Mouse (Mus musculus): Measurements from ENCODE around the gene H2-M10.2.
"Not testable (repeated sequence)": the region's sequence is repeated elsewhere in the genome, so short reads cannot be mapped to it uniquely, and the experiment has no call there.

The H2-M10.2 gene

GRCm38 (mm10) chr17:36252250-36252876 is 33.9 kb downstream of the H2-M10.2 start:
- no peak for DNase-seq (ENCODE audit: low spot score in 2 of 2)

DNA sequence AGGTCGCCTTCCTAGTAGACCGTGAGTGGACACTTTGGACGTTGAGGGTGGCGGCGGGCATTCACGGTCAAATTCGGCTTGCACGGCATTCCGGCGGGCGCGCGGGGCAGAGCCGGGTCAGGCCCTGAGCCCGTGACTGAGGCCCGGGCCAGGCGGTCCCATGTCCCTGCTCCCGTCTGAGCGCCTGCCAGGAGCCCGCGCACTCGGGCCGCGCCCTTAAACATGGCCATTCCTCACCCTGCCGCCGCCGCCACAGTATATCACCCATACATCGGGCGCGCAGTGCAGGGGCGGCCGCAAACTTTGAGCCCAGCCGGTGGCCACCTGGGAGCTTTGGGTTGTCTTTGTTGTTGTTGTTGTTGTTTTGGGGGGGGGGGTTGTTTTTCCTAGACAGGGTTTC is 37.4 kb downstream of the H2-M10.2 start:
- no peak for DNase-seq (ENCODE audit: low spot score in 2 of 2)

- no peak for DNase-seq (ENCODE audit: low spot score in 2 of 2)
Observed at GRCm38 (mm10) chr17:36245741-36246140, 40.5 kb downstream of the H2-M10.2 start.

GRCm38 (mm10) chr17:36244031-36244430 is 42.3 kb downstream of the H2-M10.2 start:
- no peak for DNase-seq (ENCODE audit: low spot score in 2 of 2)

DNA sequence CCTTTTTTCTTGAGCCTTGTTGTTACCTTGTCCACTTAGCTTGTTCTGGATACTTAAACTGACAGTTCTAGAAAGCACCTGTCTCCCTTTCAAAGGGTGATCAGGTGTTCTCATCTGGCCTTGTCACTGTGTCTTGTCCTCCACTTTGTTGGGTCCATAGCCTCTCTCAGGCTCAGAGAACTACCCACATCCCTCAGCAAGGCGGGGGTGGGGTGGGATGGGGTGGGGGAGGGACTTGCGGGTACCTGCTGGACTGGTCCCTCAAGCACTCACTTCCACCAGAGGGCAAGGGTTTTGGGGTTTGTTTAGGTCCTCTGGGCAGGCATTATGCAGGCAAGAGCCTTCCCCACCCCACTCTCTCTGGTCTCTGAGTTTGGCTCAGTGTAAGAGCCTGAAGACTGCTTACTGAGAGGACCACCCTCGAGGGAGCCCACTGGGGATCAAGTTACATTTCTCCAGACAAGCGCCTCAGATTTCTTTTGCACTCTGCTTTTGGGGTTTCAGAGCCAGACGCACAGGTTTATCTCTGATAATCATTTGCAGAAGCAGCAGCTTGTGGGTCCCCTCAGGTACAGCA is 45.6 kb downstream of the H2-M10.2 start:
- DNase-seq (ENCODE audit: low spot score in 2 of 2): no peak

GRCm38 (mm10) chr17:36237321-36237921 is 48.9 kb downstream of the H2-M10.2 start:
- DNase-seq (ENCODE audit: low spot score in 2 of 2): no peak

- not testable (repeated sequence) for DNase-seq (ENCODE audit: low spot score in 2 of 2)
Observed at GRCm38 (mm10) chr17:36235300-36235699, 51.0 kb downstream of the H2-M10.2 start.
